Mouse (Mus musculus) lung, postnatal 25 days (tissue): Measurements from ENCODE around the gene Jaml.

Experiments
- DNase-seq: peaks from one replicate; pipeline ENCODE4 v3.0.0; 2022; ENCODE audit warnings: low spot score

Jaml gene

DNA sequence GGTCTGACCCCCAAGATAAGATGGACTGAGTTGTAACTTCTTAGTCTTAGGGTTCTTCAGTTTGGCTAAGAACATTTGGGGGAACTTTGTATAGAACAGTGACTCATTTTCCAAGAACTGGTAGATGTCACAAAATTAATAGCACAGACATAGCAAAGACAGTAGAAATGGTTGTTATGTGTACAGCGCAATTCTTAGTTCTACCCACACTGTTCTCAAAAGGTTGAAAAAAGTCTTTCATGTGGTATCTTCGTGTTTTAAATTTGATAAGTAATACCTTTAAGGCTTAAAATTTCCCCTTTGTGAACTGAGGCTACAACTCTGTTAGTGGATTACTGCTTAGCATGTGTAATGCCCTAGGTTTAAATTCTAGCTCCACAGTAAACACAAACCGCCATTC, 4.1 kb downstream of the Jaml start:
- no peak for DNase-seq

- no peak for DNase-seq
Measured at GRCm38 (mm10) chr9:45084556-45084955, 5.6 kb downstream of the Jaml start.

DNA sequence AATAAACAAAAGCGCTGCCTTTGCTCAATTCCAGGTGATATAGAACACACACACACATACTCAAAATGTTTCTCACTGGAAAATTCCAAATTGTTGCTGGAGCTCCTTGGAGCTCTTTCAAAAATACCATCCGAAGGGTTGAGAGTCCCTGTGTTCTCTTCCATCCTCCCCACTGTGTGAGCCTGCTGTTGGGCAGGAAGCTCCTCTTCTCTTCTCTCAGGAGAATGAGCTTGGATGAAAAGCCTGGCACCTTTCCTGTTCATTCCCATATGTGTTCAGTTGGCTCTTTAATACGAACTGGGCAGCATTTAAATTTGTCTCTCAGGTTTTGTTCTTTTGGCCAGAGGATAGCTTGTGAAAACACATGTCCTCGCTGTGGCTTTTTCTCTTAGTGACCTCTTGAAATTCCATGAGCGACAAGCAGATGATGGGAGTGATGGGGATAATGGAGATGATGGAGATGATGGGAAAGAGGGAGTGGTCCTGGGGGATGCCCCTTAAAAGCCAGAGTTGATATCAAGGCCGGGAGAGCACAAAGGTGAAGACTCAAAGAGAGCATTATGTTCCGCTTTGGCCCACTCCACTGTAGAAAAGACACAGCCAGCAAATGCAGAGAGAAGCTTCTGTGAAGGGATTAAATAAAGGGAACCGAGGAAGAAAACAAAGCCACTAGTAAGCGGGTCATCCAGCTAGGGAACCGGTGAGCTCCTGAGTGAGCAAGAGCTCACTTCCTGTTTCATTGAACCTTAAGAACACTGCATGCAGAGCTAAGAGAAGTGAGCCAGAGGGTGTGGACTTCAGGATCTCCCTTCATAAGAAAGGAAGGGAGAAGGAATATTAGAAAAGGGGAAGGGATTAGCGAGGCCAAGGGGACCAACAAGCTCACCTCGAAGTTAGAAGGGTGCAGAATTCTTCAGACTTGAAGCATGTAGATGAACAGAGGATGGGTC, 7.0 kb downstream of the Jaml start:
- DNase-seq, result no peak

DNA sequence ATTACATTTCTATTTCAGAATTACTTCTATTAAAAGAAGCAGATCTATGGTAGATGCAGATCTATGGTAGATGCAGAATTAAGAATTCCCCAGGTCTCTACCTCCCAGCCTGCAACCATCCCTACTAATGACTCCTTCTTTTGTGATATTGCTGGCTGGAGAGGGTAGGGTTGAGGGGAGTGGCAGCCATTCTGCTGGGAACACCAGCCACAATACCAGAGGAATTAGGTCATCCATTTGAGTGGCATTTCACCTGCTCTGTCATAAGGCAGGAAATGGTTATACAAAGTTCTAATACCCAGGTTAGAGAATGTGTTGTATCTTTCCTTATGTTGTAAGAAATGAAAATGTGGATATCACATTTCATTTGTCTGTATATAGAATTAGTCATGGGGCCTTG, 9.1 kb downstream of the Jaml start:
- no peak for DNase-seq

GRCm38 (mm10) chr9:45090811-45091210, 11.8 kb downstream of the Jaml start:
- no peak for DNase-seq

GRCm38 (mm10) chr9:45092641-45093040, 13.7 kb downstream of the Jaml start:
- DNase-seq, result peak; percentile 26

- DNase-seq, result peak; percentile 51
Measured at GRCm38 (mm10) chr9:45095149-45095937, 16.4 kb downstream of the Jaml start.

GRCm38 (mm10) chr9:45097877-45098276, 18.9 kb downstream of the Jaml start:
- DNase-seq, result no peak

DNA sequence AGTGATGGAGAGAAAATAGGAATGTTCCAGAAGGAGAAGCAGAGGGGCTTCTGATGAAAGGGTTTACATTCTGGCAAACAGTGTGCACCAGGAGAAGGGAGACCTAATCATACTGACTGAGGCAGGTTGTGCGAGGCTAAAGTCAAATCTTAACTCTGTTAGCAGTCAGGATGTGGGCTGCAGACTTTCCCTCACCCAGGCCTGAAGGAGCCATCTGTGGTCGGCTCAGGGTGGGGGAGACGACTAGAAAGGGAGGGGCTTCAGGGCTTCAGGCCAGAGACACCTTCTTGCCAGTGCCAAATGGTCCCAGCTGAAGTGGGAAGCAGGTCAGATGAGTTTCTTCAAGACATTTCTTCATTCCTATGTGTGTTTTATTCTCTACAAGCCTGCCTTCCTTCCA, 19.4 kb downstream of the Jaml start:
- no peak for DNase-seq

GRCm38 (mm10) chr9:45102528-45102927, 23.5 kb downstream of the Jaml start:
- DNase-seq, result no peak

GRCm38 (mm10) chr9:45103211-45103979, 24.4 kb downstream of the Jaml start:
- DNase-seq, result no peak

GRCm38 (mm10) chr9:45105596-45106374, 26.8 kb downstream of the Jaml start:
- DNase-seq, result no peak

GRCm38 (mm10) chr9:45115706-45116105, 36.7 kb downstream of the Jaml start:
- no peak for DNase-seq

DNA sequence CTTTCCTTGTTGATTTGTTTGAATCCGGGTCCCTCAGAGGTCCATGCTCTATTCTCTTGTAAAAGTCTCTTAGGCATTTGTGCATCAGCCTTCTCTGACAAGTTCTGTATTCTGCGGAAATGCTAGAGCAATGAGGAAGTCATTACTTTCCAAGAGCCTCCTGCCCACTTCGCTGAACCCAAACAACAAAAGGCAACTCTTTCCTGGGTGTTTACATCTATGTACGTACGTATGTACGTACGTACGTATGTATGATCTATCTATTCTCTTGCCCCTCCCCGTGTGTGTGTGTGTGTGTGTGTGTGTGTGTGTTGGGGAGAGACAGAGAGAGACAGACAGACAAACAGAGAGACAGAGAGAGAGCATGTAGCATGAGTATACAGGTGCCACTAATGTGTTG, 37.8 kb downstream of the Jaml start:
- DNase-seq, result no peak

DNA sequence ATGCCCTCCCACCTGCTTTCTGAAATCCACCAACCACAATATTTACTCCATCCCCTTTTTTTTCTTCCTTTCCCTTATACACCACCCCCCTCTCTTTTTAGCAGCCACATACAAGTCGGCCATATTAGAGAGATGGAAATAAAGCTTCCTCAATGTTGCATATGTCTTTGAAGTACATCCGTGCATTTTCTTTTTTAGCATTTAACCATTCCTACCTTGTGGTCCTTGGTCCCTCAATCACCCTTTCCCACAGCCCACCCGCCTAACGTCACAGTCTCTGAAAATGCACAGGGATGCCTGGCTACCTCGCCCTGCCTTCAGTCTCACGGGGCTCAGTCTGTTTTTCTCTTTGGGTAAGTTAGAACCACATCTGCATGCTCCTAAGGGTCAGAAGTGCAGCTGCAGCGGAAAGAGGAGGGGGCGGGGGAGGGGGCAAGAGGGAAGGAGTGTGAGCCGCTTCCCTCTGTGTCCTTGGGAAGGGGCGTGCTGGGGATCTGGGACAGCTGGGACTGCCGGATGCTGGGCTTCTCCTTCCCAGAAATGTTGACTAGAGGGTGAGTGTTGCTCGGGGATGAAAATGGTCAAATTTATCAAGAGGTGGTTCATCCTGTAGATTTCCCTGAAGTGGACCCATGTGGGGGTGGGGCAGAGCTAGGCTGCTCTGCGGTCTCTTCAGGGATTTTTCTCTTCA, 38.9 kb downstream of the Jaml start, which contains the start of gene Scn2b:
Gene Scn2b (plus strand): TSS at position 42 of the 691 bp plus-strand sequence.
- DNase-seq, result no peak

GRCm38 (mm10) chr9:45118552-45118951, 39.6 kb downstream of the Jaml start:
- DNase-seq, result no peak

- no peak for DNase-seq
Measured at GRCm38 (mm10) chr9:45119316-45119953, 40.5 kb downstream of the Jaml start.

GRCm38 (mm10) chr9:45119954-45120530, 41.1 kb downstream of the Jaml start:
- DNase-seq, result no peak

DNA sequence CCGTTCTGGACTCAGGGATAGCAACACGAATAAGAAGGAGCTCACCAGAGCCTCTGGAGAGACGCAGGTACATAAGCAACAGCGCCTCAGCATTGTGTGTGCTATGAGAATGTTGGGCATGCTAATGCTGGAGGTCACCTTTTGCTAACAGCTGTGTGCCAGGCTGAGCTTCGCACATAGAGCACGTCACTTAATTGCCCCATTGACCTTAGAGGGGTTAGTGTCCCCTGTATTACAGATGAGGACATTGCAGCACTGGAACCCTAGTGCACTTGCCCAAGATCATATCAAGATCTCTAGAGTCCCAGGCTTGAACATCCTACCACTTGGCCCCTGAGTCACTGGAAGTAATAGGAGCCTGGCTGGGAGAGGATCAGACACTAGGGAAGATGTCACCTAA, 41.6 kb downstream of the Jaml start:
- DNase-seq, result no peak

GRCm38 (mm10) chr9:45121001-45121400, 42.0 kb downstream of the Jaml start:
- DNase-seq, result no peak
